Mouse (Mus musculus) megakaryocyte-erythroid progenitor cell, adult 5 weeks (primary cell): ENCODE measurements around the gene Onecut3. TPM values are rescaled to one million over a fixed set of nuclear protein-coding genes. Genes with fewer than 3 reads are reported as not detected.

ENCODE experiments used
- polyA plus RNA-seq: library from polyadenylated mRNA; stranded (reverse); fragments of >175 nt; gene quantifications from 2 replicates; pipeline ENCODE4 v1.2.3, GENCODE M21; 2012

Onecut3 gene
- polyA plus RNA-seq, result 0.01 and 0.04 TPM in 2 replicates

GRCm38 (mm10) chr10:80494732-80495131 lies at the start of gene Onecut3:
Gene Onecut3, plus strand, starts transcription at chr10:80494835.

DNA sequence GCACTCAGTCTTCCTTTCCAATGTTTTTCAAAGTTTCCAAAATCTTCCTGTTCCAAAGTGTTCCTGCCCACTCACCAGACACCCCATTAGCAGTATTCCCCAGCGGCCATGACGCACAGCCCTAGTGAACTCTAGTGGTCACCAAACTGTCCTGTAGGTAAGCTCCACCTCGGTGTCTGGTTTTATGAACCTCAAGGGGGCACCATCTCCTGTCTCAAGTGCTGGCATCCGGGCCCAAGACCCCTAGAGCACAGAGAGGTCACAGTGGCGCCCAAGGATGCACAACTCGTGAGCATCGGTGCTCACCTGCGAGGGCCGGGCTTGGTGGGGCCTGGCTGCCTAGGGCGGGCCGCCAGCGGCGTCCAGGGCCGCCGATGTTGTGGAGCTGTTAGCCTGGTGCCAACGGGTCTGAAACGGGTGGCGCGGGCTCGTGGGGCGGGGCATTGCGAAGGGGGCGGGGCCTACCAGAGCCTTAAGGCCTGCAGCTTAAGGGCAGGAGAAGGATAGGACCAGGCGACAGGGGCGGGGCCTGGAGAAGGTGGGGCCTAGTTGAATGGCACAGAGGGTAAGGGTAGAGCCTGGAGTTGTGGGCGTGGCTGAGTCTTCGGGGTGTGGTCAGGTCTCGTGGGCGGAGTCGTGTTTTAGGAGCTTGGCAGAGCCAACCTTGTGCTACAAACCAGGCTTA lies 44.2 kb downstream of the Onecut3 start, which contains the start of gene Atp8b3:
Gene Atp8b3 (minus strand): TSS at position 415 of the 685 bp plus-strand sequence.

DNA sequence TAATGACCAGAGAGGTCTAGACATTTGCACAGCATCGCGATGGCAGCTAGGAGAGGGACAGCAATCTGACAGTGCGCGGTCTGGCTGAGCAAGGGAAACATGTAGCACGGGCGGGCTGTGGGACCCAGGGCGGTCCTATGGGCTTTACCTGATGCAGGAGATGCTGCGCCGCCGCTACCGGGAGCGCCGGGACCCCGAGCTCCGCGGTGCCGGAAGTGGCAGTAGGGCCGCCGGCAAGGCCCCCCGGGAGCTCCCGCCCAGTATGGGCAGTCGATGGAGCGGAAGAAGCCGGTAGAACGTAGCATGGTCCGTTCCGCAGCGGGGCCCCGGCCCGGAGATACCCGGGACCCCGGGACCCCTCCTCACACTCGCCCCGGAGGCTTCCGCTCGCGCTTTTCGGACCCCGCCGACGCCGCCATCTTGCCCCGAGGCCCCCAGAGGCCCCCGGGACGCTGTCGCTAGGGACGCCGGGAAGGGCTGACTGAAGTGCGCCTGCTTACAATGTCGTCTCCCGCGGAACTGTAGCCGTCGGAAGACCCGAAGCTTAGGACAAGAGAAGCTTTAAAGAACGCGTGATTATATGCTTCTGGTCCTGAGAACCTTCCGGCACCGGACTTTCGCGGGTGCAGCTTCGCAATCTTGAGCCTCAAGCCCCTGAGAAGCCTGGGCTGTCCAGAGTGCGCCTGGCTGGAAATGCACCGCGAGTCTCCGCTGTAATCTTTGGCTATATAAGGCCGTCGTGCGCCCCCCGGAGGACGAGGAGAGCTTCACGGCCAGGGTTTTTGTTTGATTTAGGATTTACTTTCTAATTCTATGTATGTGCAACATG lies 66.7 kb downstream of the Onecut3 start, which contains the start of gene Rexo1:
Gene Rexo1 (minus strand): TSS at position 445 of the 829 bp plus-strand sequence.

Other genes starting within 250 kb of the Onecut3 start
- gene Ndufs7, start 245.7 kb upstream of the Onecut3 start, polyA plus RNA-seq, result 178 and 185 TPM in 2 replicates
- gene Gamt, start 233.8 kb upstream of the Onecut3 start, polyA plus RNA-seq, result 5.0 and 5.2 TPM in 2 replicates
- 594 and 636 TPM in 2 replicates for gene Dazap1, start 233.3 kb upstream of the Onecut3 start, polyA plus RNA-seq
- gene Rps15, start 202.4 kb upstream of the Onecut3 start, polyA plus RNA-seq, result 9,463 and 9,670 TPM in 2 replicates
- gene Apc2, start 198.9 kb upstream of the Onecut3 start, polyA plus RNA-seq, result 0.43 and 0.77 TPM in 2 replicates
- 74.9 and 88.4 TPM in 2 replicates for gene 2310011J03Rik, start 174.3 kb upstream of the Onecut3 start, polyA plus RNA-seq
- gene Pcsk4, start 165.3 kb upstream of the Onecut3 start, polyA plus RNA-seq, result 18.0 and 23.1 TPM in 2 replicates
- 13.1 and 18.3 TPM in 2 replicates for gene Reep6, start 164.9 kb upstream of the Onecut3 start, polyA plus RNA-seq
- gene Adamtsl5, start 146.4 kb upstream of the Onecut3 start, polyA plus RNA-seq, result 7.0 and 10.4 TPM in 2 replicates
- 0.23 and 0.25 TPM in 2 replicates for gene Plk5, start 138.4 kb upstream of the Onecut3 start, polyA plus RNA-seq
- gene Mex3d, start 107.2 kb upstream of the Onecut3 start, polyA plus RNA-seq, result 29.8 and 33.4 TPM in 2 replicates
- gene Mbd3, start 95.3 kb upstream of the Onecut3 start, polyA plus RNA-seq, result 234 and 278 TPM in 2 replicates
- 1,352 and 1,389 TPM in 2 replicates for gene Uqcr11, start 88.0 kb upstream of the Onecut3 start, polyA plus RNA-seq
- 552 and 623 TPM in 2 replicates for gene Tcf3, start 61.2 kb upstream of the Onecut3 start, polyA plus RNA-seq
- gene Atp8b3, start 44.3 kb downstream of the Onecut3 start, polyA plus RNA-seq, result 0.06 and 0.09 TPM in 2 replicates
- gene Rexo1, start 66.7 kb downstream of the Onecut3 start, polyA plus RNA-seq, result 237 and 340 TPM in 2 replicates
- 120 and 125 TPM in 2 replicates for gene Klf16, start 82.5 kb downstream of the Onecut3 start, polyA plus RNA-seq
- gene Abhd17a, start 95.5 kb downstream of the Onecut3 start, polyA plus RNA-seq, result 412 and 620 TPM in 2 replicates
- gene Scamp4, start 108.0 kb downstream of the Onecut3 start, polyA plus RNA-seq, result 86.8 and 101 TPM in 2 replicates
- gene Adat3, start 108.0 kb downstream of the Onecut3 start, polyA plus RNA-seq, result 13.4 and 15.6 TPM in 2 replicates
- gene Gm49322, start 111.2 kb downstream of the Onecut3 start, polyA plus RNA-seq, result 1.1 and 1.3 TPM in 2 replicates
- 452 and 519 TPM in 2 replicates for gene Csnk1g2, start 128.0 kb downstream of the Onecut3 start, polyA plus RNA-seq
- 133 and 134 TPM in 2 replicates for gene Btbd2, start 162.2 kb downstream of the Onecut3 start, polyA plus RNA-seq
- gene Mknk2, start 183.3 kb downstream of the Onecut3 start, polyA plus RNA-seq, result 370 and 381 TPM in 2 replicates
- gene Mob3a, start 207.1 kb downstream of the Onecut3 start, polyA plus RNA-seq, result 37.5 and 39.8 TPM in 2 replicates
- gene Izumo4, start 207.3 kb downstream of the Onecut3 start, polyA plus RNA-seq, result 8.4 and 16.4 TPM in 2 replicates
- gene Ap3d1, start 247.4 kb downstream of the Onecut3 start, polyA plus RNA-seq, result 28.2 and 36.4 TPM in 2 replicates